Mouse (Mus musculus) embryonic facial prominence, embryonic 11.5 days (tissue): ENCODE measurements at regions not wholly inside any gene's neighbourhood (a gene's known extent, or its start where the extent isn't known, plus 50 kb on each side); places are given as distances from the start of the nearest gene placed in this dataset.

Experiments
- ATAC-seq: fragments of 200-750 bp; cut with Nextera tagmentation; replicated peaks from 2 replicates; pipeline ENCODE4 v1.8.0; 2017; ENCODE audit warnings: low read depth; ENCODE audit not compliant: insufficient number of reproducible peaks, low FRiP score, low TSS enrichment
- DNase-seq: peaks from one replicate; pipeline ENCODE4 v3.0.0-alpha.2; 2015; ENCODE audit warnings: low spot score
- H3K27ac ChIP-seq: fragments of 300-500 bp; sonication (generic); replicated peaks from 2 replicates; pipeline ENCODE4 v1.5.1; 2014; ENCODE audit warnings: mild to moderate bottlenecking, low read depth, low read length, control low read depth
- H3K27me3 ChIP-seq: fragments of 300-500 bp; sonication (generic); 2 replicates; pipeline ENCODE4 v1.6.1; 2014; ENCODE audit warnings: mild to moderate bottlenecking, low read length, moderate library complexity, mixed read lengths; ENCODE audit not compliant: control insufficient read depth, insufficient read depth
- H3K36me3 ChIP-seq: fragments of 300-500 bp; sonication (generic); replicated peaks from 2 replicates; pipeline ENCODE4 v1.6.1; 2014; ENCODE audit warnings: low read depth, mild to moderate bottlenecking, low read length, moderate library complexity, mixed read lengths; ENCODE audit not compliant: control insufficient read depth, insufficient read depth
- H3K4me1 ChIP-seq: fragments of 300-500 bp; sonication (generic); 2 replicates; pipeline ENCODE4 v1.6.1; 2014; ENCODE audit warnings: low read length, mixed read lengths; ENCODE audit not compliant: control insufficient read depth, insufficient read depth
- H3K4me2 ChIP-seq: fragments of 300-500 bp; sonication (generic); 2 replicates; pipeline ENCODE4 v1.6.1; 2014; ENCODE audit warnings: low read depth, mild to moderate bottlenecking, control low read depth, low read length, moderate library complexity
- H3K4me3 ChIP-seq: fragments of 300-500 bp; sonication (generic); 2 replicates; pipeline ENCODE4 v1.5.1; 2014; ENCODE audit warnings: low read depth, low read length, control low read depth
- H3K9ac ChIP-seq: fragments of 300-500 bp; sonication (generic); replicated peaks from 2 replicates; pipeline ENCODE4 v1.6.1; 2014; ENCODE audit warnings: mild to moderate bottlenecking, control low read depth, low read length
- H3K9me3 ChIP-seq: fragments of 300-500 bp; sonication (generic); replicated peaks from 2 replicates; pipeline ENCODE4 v1.6.1; 2016; ENCODE audit warnings: mild to moderate bottlenecking, low read length, inconsistent platforms, mixed read lengths; ENCODE audit not compliant: control insufficient read depth
- WGBS: fragments of 180-500 bp; shearing (Covaris S2); extraction: QIAGEN DNeasy Blood & Tissue Kit; methylation state at CpG from one replicate; pipeline ENCODE4 v1.1.7; 2014; 5-methylcytosine and 5-hydroxymethylcytosine counted together

DNA sequence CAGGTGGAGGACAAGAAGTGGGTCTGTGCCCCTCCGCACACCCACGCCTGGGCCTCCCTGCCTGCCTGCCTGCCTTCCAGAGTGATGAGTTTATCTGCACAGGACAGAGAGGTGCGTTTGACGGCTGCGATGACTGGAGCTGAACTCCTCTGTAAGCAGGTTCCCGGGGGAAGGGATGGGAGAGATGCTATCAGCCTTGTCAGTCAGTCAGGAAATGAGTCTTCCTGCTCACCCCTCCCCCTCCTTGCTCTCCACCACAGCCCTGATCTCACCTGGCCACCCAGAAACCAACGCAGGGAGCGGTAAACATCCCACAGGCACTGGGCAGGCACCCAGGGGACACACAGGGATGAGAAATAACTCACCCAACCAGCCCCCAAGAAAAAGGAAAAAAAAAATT, 69.5 kb upstream of the Nectin1 start:
- no peaks in the 10 kb centered on the region for H3K36me3 ChIP-seq
- no peak overlapping the region for H3K4me2 ChIP-seq
- H3K4me1 ChIP-seq: no peaks in the 10 kb centered on the region; the same call in 1 of the 2 replicates
- no peak for ATAC-seq
- H3K27ac ChIP-seq: no peak overlapping the region
- no peaks in the 10 kb centered on the region for H3K9me3 ChIP-seq
- no peaks in the 10 kb centered on the region for H3K27me3 ChIP-seq
- no peak for DNase-seq
- WGBS: 46% methylated on average over 8 of the region's 8 CpGs
- H3K4me3 ChIP-seq: no peak overlapping the region
- no peak overlapping the region for H3K9ac ChIP-seq

DNA sequence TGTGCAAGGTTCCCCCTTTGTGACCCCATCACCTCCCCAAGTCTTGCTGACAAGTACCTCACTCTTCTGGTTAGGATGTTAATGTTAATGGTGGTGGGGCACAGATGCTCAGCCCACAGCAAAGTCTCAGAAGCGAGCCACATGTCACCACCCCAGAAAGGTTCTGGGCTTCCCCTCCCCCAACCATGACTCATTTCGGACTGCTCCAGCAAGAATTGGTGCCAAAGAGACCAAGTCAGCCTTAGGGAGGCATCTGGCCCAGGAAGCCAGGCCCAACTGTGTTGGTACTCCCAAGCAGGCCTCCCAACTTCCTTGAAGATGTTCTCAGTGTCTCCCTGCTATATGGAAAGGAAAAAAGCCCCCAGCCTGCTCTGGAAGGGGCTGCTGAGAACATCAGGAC, 67.8 kb upstream of the Nectin1 start:
- ATAC-seq: no peak
- 69% methylated on average over 2 of the region's 2 CpGs for WGBS
- H3K36me3 ChIP-seq: no peaks in the 10 kb centered on the region

DNA sequence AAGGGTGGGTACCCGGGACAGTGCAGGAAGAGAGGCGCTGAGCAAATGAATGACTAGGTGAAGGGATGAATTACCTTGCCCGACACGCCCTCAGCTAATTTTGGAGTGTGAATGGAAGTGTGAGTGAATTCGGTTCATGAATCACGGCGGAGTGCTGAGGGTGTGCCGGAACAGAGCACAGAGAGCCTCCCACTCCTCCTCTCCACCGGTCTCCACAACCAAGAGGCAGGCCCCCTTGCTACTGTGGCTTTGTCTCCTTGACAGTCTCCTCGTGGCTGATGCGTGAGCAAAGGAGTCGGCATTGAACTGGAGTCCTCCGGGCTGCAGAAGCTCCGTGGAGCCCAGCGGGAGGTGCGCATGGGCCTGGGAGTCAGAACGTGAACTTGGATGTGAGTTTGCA, 64.5 kb upstream of the Nectin1 start:
- H3K9ac ChIP-seq: no peak overlapping the region

More for the DNA sequence above, 67.8 kb upstream of the Nectin1 start:
- no peak overlapping the region for H3K9ac ChIP-seq
- no peaks in the 10 kb centered on the region for H3K27me3 ChIP-seq
- H3K4me1 ChIP-seq: no peaks in the 10 kb centered on the region; the same call in 1 of the 2 replicates
- DNase-seq: no peak
- no peak overlapping the region for H3K4me3 ChIP-seq
- no peak overlapping the region for H3K4me2 ChIP-seq
- no peaks in the 10 kb centered on the region for H3K9me3 ChIP-seq
- H3K27ac ChIP-seq: no peak overlapping the region

DNA sequence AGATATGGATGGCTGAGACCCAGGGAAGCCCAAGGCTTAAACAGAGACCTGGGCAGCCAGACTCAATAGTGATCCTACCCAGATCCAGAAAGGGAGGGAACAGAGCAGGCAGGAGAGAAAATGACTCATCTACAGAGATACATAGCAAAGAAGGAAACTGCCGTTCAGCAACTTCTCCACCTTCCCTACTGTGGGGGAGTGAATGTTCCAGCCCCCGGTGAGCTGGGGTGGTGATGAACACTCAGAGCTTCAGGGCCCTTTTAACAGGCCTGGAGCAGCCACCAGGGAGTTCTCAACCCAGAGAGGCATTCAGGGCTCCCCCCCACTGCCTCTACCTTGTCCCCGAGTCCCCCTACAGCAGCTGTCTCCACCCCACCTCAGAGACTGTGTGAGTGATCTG, 62.5 kb upstream of the Nectin1 start:
- Histone ChIP-seq H3K4me1 (no peaks in the 10 kb centered on the region), H3K27ac (no peak overlapping the region), H3K4me3 (no peak overlapping the region), H3K9me3 (no peaks in the 10 kb centered on the region), H3K4me2 (no peak overlapping the region), H3K36me3 (no peaks in the 10 kb centered on the region), H3K9ac (no peak overlapping the region), H3K27me3 (no peaks in the 10 kb centered on the region)
- DNase-seq: no peak
- 82% methylated on average over 3 of the region's 3 CpGs for WGBS
- no peak for ATAC-seq

More for the DNA sequence above, 64.5 kb upstream of the Nectin1 start:
- Histone ChIP-seq H3K4me3 (no peak overlapping the region), H3K4me1 (no peaks in the 10 kb centered on the region; the same call in 1 of the 2 replicates), H3K36me3 (no peaks in the 10 kb centered on the region), H3K4me2 (no peak overlapping the region), H3K27me3 (no peaks in the 10 kb centered on the region), H3K9me3 (no peaks in the 10 kb centered on the region), H3K27ac (no peak overlapping the region)
- DNase-seq (no peak), ATAC-seq (no peak)
- 57% methylated on average over 17 of the region's 17 CpGs for WGBS

DNA sequence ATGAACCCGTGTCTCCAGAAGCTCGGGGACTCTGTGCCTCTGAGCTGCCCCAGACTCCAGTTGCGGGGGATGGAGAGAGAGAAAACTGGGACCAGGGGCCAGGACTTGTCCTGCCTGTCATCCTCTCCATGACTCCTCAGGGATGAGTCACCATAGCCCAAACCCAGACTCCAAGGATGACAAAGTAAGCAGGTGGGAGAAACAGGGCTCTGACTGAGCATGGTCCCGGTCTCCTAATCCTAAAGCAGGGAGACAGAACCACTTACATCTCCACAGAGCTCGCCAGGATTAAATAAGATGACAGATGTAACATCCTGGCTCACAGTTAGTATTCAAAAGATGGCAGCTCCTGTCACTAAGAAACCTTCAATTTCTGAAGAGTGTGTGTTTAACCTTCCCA, 61.7 kb upstream of the Nectin1 start:
- H3K4me2 ChIP-seq: no peak overlapping the region
- no peak for ATAC-seq
- H3K9ac ChIP-seq: no peak overlapping the region
- no peak overlapping the region for H3K4me3 ChIP-seq
- H3K27ac ChIP-seq: no peak overlapping the region
- 75% methylated on average over 5 of the region's 5 CpGs for WGBS
- DNase-seq: no peak
- no peaks in the 10 kb centered on the region for H3K27me3 ChIP-seq
- no peaks in the 10 kb centered on the region for H3K36me3 ChIP-seq
- H3K4me1 ChIP-seq: no peaks in the 10 kb centered on the region
- no peaks in the 10 kb centered on the region for H3K9me3 ChIP-seq

- no peak for DNase-seq
- H3K36me3 ChIP-seq: no peaks in the 10 kb centered on the region
- H3K4me2 ChIP-seq: no peak overlapping the region
- H3K27me3 ChIP-seq: no peaks in the 10 kb centered on the region
- no peak overlapping the region for H3K9ac ChIP-seq
- H3K9me3 ChIP-seq: no peaks in the 10 kb centered on the region
- no peak overlapping the region for H3K4me3 ChIP-seq
- no peaks in the 10 kb centered on the region for H3K4me1 ChIP-seq
- WGBS: 76% methylated on average over 5 of the region's 5 CpGs
- no peak overlapping the region for H3K27ac ChIP-seq
- ATAC-seq: no peak
Measured at GRCm38 (mm10) chr9:43684596-43684995, 59.2 kb upstream of the Nectin1 start.

DNA sequence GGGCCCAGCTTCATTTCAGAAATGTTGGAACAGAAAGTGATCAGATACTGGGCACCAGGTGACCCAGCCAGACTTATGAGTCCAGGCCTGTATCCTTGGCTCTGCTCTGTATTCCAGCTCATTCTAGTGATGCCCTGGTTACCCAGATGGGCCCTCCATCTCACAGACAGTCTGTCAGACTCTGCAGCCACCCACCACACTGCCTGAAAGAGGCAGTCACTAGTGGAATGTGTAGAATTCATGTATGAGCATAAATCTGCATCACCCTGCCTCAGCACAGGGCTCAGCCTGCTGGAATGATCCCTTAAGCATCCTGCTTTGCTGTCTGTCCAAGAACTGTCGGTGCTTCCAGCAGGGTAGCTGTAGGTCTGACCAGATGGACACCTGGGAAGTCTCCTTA, 51.8 kb upstream of the Nectin1 start:
- Histone ChIP-seq H3K9ac (no peak overlapping the region), H3K4me1 (no peaks in the 10 kb centered on the region), H3K4me3 (no peak overlapping the region), H3K36me3 (no peaks in the 10 kb centered on the region), H3K27me3 (no peaks in the 10 kb centered on the region), H3K27ac (no peak overlapping the region), H3K9me3 (no peaks in the 10 kb centered on the region), H3K4me2 (no peak overlapping the region)
- DNase-seq (no peak), ATAC-seq (no peak)
- 92% methylated on average over 1 of the region's 1 CpGs for WGBS

DNA sequence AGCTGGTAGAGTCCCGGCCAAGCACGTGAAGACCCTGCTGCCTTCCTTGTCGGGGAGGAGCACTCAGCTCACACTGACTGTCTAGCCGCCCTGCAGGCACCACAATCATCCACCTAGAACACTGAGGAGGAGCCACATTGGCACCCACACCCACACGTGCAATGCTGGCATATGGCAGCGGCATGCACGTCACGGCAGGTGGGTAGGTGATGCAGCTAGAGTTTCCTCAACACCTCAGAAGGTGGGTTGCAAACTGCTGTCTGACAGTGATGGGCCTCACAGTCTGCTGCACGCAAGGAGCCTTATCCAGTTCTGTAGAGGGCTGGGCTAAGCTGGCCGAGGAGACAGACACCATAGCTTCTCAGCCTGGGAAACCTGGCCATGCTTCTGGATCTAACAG, 51.2 kb upstream of the Nectin1 start:
- Histone ChIP-seq H3K27ac (no peak overlapping the region), H3K4me1 (no peaks in the 10 kb centered on the region), H3K27me3 (no peaks in the 10 kb centered on the region), H3K9ac (no peak overlapping the region), H3K36me3 (no peaks in the 10 kb centered on the region), H3K4me2 (no peak overlapping the region), H3K4me3 (no peak overlapping the region), H3K9me3 (no peaks in the 10 kb centered on the region)
- no peak for DNase-seq
- WGBS: 85% methylated on average over 10 of the region's 10 CpGs
- ATAC-seq: no peak
